Mouse (Mus musculus) thymus, postnatal 25 days (tissue): ENCODE data around the gene Lsamp.

Source experiments
- DNase-seq: peaks from one replicate; pipeline ENCODE4 v3.0.0; 2022

Gene Lsamp

DNA sequence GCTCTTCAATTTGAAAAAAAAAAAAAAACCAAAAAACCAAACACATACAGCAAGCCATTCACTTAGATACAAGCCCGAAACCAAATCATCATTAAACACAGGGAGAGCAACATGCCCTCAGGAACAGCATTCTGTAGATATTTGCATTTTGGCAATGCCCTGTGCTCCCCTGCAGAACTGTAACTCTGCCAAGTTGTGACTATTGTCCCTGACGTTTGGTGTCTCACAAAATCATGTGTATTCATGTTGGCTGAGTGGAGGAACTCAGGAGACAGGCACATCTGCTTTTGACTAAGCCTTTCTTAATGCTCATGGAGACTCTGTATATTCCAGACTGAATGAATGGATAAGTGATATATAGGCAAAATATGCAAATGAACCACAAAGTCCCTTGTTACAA, 724.4 kb downstream of the Lsamp start:
- no peak for DNase-seq

DNA sequence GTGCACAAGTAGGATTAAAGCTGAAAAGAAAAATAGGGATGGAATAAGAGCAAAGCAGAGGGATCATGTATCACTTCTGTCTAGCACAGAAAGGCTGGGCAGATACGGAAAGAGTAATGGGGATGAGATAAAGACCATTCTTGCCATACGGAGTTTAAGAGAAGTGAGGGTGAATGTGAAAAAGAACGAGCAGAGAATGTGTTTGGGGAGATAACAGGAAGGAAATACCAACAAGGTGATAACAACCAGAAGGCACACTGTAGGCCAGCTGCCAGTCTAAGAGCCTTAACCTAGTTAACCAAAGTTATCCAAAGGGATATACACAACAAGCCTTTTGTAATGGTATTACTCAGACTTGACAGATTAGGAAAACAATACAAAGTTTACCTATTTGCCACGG, 725.4 kb downstream of the Lsamp start:
- no peak for DNase-seq

DNA sequence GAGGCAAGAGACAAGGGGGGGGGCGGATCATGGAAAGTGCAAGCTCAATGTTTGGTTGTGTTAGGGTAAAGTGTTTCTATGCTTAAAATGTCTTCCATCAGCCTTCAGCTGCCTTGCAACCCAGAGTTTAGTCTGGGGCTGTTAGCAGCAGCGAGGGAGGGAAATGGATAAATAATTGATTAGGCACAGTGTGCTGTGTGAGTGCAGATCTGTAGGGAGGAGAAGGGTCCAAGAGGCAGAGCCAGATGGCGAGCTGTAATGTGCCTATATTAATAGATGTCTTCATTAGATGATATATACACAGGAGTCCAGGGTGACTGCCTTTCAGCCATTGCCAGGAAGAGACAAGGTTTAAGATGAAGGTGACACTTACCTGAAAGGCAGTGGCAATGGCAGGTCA, 725.9 kb downstream of the Lsamp start:
- no peak for DNase-seq

DNA sequence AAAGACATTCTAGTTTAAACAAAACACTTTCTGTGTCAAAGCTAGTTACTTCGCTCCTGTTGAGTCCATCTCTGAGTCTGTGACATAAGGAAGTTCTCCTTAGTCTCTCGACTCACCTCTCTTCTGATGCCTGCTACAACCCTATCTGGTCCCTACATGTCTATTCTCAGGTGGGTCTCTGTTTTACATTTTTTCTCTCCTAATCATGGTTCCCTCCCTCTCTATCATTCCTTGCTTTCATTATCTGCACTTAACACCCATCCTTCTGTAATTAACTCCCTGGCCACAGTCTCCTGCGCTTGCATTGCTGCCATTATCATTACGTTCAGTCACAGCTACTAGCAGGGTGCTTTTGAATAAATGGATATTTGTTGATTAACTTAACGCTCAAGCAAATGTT, 726.3 kb downstream of the Lsamp start:
- DNase-seq = no peak

DNA sequence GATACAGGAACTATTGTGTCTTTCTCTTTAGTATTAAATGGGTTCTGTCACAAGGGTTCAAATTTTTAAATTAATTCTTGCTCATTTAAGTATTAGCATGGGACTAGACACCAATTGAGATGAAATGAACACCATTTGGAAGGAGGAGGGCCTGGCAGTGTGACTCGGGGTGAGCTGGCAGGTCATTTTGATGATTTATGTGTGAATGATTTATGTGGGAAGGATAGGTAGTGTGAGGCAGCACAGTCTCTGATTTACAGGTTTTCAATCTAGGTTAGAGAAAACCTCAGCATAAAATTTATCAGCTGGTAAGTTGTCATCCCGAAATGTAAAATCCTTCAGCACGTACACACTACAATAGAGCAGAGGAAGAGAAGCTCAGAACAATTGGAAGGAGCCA, 729.6 kb downstream of the Lsamp start:
- no peak for DNase-seq

DNA sequence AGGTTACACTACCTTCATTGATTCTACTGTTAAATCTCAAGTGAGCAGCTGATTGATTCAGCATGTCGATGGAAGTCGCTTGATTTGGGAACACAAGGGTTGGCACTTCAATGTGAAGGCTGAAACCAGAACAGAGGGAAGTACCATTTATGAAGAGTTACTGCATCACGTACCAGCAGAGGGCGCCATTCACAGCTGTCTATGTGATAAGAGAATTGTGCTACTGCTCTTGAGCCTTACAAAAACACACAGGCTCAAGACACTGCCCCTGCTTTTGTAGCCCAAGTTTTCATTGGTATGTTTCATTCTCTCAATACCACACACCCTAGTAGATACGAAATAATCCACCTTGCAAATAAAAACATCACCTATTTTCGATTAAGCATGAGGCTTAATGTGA, 754.9 kb downstream of the Lsamp start:
- DNase-seq = no peak

DNA sequence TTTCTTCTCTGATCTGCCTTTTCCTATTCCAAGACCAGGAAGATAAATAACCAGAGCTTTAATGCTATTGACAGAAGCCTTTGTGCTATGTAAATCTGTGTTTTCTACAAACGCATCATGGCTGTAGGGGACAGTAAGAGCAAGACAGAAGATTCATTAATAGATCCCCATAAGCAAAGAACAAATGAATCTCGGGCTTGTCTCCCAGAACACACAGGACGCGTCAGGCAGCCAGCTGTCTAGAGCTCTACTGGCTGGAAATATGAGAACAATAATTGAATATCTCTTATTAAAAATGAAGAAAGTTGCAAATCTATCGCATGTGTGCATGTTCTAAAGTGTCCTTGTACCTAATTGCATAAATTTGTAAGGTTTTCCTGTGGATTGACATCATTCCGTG, 755.6 kb downstream of the Lsamp start:
- no peak for DNase-seq

DNA sequence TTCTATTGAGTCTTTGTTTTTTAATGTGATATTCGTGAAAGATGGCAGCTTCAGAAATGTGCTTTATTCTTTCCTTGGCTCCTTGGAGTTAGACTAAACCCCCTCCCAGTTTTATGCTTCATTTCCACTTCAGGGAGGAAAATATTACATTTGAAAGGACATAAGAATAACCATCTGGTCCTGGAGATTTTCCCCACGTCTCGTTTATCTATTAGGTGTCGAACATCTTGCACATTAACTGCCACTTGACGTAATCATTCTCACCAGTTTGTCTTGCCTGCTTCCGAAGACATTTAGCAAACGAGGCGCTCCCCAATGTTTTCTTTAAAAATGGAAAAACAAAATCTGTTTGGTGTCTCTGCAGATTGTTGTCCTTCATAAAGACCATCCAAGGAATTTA, 756.1 kb downstream of the Lsamp start:
- DNase-seq = no peak

DNA sequence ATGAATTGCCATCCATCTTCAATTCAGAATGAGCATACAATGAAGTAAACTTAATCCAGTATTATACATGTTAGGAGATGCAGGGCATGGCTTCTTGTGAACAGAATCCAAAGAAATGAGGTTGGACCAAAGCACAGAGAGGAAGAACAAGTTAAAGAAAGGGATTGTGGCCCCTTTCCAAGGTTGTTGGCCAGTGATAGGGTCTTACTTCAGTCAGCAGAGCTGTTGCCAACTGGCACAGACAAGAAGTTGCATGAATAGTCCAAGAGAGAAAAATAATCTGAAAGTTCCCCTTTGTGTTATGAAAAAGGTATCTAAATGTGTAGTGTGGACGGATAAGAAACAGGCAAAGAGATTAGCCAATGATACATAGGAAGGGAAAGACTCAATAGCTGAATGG, 843.0 kb downstream of the Lsamp start:
- DNase-seq = no peak

DNA sequence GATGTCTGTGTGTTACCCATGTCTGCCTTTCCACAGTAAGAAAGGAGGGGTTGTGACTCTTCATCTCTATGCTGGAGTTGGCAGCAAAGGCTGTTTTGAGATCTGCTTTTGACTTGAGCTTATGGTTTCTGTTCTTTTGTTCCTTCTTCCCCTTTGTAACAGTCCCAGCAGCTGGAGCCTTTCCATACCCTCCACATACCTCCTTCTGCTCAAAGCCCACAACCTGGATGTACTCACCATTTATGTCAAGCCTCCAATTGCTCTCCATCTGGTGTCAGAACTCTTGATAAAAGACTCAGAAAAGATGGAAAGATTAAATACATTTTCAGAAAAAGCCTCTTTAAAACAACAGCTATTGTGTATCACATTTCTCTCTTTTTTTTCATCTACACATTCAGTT, 847.4 kb downstream of the Lsamp start:
- DNase-seq = no peak

DNA sequence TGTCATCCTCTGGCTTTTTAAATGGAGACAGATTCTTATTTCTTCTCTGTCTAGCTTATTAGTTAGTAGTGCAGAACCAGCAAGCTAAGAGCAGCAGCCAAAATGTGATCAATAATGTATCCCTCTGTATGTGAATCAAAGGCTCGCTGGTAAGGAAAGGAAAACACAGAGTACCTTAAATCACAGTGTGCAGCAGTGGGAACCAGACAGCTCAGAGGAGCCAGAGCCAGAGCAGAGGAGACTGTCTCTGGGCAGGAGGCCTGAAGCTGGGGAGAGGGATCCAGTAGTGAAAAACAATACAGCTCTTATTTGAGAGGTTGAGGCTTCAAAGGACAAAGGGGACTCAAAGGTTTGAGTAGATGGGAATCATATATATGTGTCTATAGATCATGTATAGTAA, 857.6 kb downstream of the Lsamp start:
- no peak for DNase-seq

DNA sequence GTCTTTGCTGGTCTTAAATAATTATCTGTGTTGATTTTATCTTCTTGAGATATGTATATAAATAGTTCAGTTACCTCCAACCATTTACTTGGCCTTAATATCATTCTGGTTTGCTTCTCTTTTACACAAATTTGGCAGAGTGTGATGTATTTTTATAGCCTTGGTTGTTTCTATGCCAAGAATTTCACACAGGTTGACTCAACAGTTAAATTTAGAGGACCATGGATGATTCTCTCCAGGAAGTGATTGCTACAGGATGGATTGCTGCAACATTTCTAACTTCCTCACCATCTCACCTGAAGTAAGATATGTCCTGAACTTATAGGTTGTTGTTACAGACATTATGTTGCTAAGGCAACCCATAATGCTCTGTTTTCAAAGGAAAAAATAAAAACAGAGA, 882.6 kb downstream of the Lsamp start:
- DNase-seq = no peak

DNA sequence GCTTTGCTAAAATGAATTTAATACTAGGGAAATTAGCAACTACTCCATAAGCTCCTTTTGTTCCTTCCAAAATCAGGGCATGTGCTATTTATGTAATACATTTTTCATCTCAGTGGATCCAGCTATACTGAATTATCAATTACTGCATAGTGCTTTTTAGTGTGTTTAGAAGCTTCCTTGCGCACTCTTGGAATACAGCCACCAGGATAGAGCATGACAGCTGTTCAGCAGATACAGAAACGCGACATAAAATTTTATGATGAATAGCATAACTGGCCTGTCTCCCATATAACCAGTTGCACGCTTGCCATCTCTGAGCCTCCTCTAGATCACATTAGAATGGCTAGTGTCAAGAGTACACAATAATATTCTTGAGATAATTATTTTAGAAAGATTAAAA, 894.1 kb downstream of the Lsamp start:
- DNase-seq = no peak

DNA sequence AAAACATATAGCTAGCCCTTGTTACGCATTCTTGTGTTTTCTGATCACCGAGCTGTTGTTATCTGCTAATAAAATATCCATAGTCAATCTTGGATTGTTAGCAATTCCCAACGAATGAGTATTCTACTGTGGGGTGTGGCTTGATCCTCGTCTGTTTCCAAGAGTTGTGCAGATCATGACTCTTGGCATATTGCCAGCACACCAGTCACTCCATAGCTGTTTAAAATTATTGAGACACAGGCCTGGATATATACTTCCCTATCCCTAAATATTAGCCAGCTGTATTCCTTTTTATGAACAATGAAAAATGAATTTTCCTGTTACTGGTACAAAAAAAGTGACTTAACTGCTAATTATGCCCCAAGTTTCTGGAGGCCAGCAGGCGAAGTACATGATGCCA, 897.8 kb downstream of the Lsamp start:
- DNase-seq = no peak

DNA sequence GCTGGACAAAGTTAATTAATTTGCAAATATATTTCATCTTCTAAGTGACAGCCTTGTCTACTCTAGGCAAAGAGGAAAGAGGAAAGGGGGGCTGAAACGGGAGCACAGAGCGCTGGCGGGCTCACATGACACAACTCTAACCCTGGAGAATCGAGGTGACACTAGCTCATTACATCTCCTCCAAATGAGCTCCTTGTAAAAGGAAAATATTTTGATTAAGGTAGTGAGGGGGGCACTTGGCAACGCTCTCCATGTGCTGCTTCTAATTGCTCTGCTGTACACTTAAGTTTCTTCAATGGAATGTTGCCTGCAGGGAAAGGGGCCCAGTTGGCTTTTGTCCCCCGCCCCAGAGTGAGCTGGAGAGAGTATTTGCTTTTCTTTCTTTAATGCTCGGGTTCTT, 907.2 kb downstream of the Lsamp start:
- no peak for DNase-seq

DNA sequence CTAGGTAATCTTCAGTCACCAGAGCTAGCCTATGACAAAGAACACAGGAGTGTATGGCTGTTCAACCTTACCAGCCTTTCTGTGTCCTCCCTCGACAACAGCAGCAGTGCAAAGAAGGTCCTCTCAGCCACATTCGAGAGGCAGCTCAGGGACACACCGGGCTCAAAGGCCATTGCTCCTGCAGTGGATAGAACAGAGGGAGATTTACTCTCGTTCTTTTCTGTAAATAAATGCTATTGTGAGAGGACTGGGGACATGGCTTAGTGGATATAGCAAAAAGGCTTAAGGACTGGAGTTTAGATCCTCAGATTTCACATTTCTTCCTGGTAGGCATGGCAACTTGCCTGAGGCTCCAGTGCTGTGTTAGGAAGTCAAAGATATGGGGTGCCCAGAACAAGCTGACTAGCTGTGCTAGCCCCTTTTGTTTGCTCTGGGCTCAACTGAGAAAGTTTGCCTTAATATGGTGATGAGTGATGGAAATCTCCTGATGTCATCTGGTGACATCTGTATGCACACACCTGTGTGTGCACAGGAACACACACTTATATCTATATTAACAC, 913.7 kb downstream of the Lsamp start:
- no peak for DNase-seq

DNA sequence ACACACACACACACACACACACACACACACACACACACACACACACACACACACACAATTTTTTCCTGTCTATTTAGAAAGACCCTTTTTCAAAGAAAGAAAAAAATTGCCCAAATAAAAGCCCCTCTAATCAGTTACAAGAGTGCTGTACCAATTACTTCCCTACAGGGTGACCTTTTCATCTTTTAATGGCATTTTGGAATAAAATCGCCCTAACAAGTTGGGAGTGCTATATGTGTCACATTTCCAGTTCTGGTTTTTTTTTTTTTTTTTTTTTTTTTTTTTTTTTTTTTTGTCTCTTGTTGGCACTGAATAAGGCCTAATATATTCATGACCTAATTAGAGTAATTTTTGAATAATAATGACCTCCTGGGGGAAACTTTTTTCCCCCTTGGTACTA, 923.7 kb downstream of the Lsamp start:
- no peak for DNase-seq

DNA sequence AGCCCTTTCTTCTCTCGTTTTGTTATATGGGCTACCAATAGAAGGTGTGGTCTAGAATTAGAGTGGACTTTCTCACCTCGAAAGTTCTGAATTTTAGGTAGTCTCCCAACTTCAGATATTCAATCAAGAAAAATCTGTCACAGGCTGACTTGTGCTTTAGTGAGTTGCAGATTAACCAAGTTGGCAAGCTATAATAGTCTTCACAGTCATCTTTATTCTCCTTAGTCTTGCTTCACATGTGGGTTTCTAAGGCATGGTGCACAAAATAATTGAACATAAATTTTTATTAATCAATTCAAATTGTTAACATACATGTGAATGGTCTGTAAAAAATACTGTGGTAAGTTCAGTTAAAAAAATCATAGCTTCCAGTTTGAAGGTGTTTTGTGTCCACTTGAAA, 930.0 kb downstream of the Lsamp start:
- no peak for DNase-seq

DNA sequence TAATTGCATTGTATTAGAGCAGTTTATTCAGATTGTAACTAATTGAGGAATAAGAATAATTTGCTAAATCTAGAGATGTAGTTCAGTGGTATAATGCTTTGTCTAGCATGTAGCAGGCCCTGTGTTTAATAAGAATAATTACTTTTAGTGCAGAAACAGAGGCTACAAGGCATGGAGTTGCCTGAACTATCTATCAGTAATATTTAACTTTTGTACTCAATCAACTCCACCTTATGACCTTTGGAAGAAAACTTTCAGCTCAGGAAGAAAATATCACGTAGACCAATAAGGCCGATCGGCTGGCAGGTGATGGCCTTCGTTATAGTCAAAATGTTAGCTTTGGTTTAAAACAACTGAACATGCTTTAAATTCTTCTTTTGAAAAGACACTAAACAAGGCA, 946.4 kb downstream of the Lsamp start:
- no peak for DNase-seq

DNA sequence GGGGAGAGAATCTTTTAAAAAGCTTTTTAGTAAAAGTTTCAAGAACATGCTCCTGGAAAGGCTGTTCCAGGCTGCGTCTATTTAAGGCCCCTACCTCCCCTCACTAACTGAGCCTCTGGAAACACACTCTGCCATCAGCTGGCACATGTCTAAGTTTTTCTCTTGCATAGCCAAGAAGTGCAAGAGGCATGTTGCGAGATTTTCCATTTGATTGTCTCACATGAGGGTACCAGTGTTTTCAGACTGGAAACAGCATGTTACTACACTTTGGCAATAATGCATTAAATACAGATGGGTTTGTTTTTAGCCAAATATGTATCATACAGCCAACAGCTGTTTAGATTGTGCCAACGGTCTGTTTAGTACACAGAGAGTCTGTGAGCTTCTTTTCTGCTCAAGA, 958.1 kb downstream of the Lsamp start:
- no peak for DNase-seq

DNA sequence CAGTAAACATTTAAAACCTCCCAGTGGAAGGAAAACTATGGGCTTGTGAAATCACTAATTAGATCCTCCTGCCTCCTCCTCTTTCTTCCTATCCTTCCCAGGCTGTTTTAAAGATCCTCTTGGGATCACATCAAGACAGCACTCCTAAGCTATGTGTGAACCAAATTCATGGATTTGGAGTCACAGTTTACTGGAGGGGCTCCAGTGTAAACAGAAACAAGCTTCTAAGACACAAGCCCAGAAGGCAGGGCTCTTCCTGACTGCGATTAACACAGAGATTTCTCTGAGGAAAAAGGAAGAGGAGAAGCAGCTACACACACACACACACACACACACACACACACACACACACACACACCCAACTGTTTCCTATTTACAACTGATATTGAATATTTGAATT, 961.7 kb downstream of the Lsamp start:
- no peak for DNase-seq

DNA sequence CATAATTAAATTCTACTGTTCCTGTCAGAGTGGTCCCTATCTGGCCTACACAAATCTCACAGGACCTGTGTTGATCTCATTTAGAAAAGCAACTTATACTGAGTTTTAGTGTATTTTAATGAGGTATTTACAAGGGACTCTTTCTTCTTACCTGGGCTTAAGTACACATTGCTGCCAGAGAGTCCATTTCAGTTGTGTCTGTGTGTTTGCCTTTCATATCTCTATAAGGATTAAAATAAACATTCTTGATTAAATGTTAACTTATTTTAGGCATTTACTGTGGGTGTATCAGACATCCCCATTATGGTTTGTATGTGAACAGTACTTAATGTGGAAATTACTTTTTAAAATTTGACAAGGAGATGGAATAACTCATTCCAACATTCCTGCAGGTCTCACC, 963.9 kb downstream of the Lsamp start:
- no peak for DNase-seq

DNA sequence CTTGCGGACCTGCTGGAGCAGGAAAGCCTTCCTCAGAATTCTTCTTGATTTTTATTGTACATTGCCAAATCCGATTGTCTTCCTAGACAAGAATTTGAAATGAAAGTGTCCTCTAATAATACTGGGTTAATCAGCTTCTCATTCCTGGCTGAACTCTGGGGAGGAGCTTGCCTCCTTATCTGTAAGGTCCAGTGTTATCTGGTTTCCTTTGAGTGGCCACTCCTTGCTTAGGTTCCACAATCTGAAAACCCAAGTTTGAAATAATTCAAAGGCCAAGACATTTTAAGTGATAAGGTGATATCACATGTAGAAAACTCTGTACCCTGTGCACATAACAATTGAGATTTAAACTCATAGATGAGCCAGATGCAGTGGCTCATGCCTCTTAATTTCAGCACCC, 975.0 kb downstream of the Lsamp start:
- DNase-seq = no peak

DNA sequence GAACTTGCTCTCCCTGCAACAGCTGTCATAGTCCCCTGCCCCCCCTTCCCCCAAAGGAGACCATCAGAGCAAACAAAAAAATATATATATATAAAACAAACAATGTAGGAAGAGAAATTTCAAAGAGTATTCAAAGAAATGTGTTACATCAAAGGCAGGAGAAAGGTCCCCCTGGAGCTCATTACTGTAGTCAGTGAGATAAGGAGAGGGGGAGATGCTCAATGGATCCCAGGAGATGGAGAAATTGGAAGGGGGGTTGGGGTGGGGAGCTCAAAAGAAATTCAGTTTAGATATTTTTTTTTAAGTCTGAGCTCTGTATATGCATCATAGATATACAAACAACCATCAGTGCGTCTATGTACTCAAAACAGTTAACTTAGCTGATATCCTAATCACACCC, 976.4 kb downstream of the Lsamp start:
- DNase-seq = no peak

DNA sequence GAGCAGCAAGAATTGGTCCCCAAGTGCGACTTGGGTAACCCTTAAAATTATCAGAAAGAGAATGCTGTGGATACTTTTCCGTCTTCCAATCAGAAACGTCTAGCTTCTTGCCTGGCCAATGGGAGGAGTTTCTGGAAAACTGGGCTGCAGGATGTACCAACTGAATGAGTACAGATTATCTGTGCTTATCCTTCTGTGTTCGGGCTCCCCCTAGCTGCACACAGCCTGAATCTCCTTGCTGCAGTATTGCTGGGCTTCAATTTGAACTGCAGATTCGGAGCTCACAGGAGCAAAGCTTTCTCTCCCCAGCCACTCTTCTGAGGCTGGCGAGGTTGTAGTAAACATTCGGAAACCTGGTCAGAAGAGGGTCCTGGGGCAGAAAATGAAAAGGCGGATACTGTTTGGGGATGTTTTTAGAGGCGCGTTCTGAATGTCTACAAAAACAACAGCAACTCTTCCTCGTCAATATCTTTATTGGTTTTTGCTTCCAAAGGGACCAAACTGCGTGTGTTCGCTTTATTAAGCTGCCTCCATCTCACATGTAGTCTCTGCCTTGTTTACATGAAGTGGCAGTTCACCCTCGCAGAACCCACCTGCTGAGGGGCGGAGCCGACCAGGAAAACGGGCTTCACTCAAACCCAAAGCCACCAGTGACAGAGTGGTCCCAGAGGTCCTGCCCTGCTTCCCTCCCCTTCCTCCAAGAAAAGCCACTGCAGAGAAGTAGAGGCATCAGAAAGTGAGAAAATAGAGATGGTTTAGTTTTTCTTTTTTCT, 984.1 kb downstream of the Lsamp start:
- no peak for DNase-seq
